Mouse (Mus musculus): ENCODE measurements around the gene Abi1. TPM values are rescaled to one million over a fixed set of nuclear protein-coding genes. Genes with fewer than 3 reads are reported as not detected.
A peak's percentile ranks its signal among the peaks of the same experiment; 100 is the strongest.
"Not testable (repeated sequence)": the region's sequence is repeated elsewhere in the genome, so short reads cannot be mapped to it uniquely, and the experiment has no call there.

Gene Abi1
- polyA plus RNA-seq, 1 experiment from 2014 or later = 43.8 TPM

DNA sequence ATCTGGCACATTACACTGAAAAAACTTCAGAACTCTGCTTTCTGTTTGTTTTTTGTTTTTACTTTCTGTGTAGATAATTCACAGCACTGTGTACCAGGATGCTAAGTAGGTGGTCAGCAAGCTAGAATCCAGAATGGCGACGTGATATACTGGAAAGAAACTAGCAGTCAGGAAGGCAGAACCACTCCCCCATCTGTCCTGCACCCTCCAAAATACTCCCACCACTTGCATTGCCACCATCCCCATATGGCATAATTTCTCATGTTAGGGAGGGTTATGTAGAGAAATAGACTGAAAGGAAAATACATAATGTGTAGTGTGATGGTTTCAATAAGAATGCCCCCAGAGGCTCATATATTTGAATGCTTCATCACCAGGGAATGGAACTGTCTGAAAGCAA, 11.8 kb upstream of the Abi1 start:
- Histone ChIP-seq H3K36me3 (ENCODE audit: poor library complexity, severe bottlenecking) (no peaks in the 10 kb centered on the region), H3K9me3 (replicated peaks) (no peaks in the 10 kb centered on the region), H3K4me1 (no peaks in the 10 kb centered on the region), H3K4me3 (no peak overlapping the region), H3K9ac (no peak overlapping the region), H3K4me2 (no peak overlapping the region), H3K27me3 (no peaks in the 10 kb centered on the region), H3K27ac (no peak overlapping the region)
- no peak for ATAC-seq
- WGBS = 85% methylated on average over 2 of the region's 2 CpGs

DNA sequence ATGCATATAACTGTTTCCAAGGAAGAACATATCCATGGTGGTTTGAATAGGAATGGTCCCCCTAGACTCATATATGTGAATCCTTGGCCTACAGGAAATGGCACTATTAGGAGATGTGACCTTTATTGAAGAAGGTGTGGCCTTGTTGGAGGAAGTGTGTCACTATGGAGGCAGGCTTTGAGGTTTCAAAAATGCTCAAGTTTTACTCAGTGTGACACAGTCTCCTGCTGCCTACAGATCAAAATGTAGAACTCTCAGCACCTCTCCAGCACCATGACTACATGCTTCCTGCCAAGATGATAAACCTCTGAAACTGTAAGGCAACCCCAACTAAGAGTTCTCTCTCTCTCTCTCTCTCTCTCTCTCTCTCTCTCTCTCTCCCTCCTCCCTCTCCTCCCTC, 8.0 kb upstream of the Abi1 start:
- no peaks in the 10 kb centered on the region for H3K27me3 ChIP-seq
- H3K4me1 ChIP-seq = no peaks in the 10 kb centered on the region
- H3K4me2 ChIP-seq = no peak overlapping the region
- H3K9me3 ChIP-seq (replicated peaks) = no peaks in the 10 kb centered on the region
- no peak for ATAC-seq
- H3K36me3 ChIP-seq (ENCODE audit: poor library complexity, severe bottlenecking) = no peaks in the 10 kb centered on the region
- no peak overlapping the region for H3K9ac ChIP-seq
- H3K4me3 ChIP-seq = no peak overlapping the region
- no peak overlapping the region for H3K27ac ChIP-seq

DNA sequence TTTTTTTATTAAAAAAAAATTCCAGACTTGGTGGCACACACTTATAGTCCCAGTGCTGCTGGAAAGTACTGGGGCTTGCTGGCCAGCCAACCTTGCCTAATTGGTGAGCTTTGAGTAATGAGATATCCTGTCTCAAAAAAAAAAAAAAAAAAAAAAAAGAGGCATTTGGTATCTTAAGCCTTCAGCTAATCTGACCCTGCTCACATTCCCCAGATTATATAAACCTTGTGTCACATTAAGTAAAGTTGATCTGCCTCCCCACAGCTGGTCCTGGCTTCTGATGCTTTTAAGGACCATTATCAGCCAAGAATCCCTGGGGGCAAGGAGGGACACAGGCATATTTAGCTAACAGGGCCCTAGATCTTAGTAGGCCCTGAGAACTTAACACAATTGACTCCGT, 5.7 kb upstream of the Abi1 start:
- Histone ChIP-seq H3K27me3 (no peaks in the 10 kb centered on the region), H3K27ac (no peak overlapping the region), H3K4me1 (no peaks in the 10 kb centered on the region), H3K4me3 (no peak overlapping the region), H3K4me2 (no peak overlapping the region), H3K9me3 (replicated peaks) (no peaks in the 10 kb centered on the region), H3K36me3 (ENCODE audit: poor library complexity, severe bottlenecking) (no peaks in the 10 kb centered on the region), H3K9ac (no peak overlapping the region)
- 55% methylated on average over 1 of the region's 1 CpGs for WGBS
- ATAC-seq = no peak

DNA sequence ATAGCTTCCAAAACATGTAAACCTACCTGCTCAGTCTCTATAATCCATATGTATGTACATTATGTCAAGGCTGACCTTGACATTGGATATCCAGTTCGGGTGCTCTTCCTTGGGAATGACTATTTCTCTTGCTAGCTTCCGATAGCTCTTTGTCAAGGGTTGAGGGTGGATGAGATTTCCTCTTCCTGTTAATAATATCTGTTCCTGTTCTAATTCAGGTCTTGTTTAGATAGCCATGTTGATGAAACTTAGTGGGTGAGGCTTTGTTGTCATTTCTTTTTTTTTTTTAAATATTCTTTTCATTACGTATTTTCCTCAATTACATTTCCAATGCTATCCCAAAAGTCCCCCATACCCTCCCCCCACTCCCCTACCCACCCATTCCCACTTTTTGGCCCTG, 2.1 kb upstream of the Abi1 start:
- no peak for ATAC-seq
- Histone ChIP-seq H3K9ac (no peak overlapping the region), H3K27me3 (no peaks in the 10 kb centered on the region), H3K36me3 (ENCODE audit: poor library complexity, severe bottlenecking) (no peaks in the 10 kb centered on the region), H3K4me1 (peaks cover 17% of the 10 kb centered on the region), H3K9me3 (replicated peaks) (no peaks in the 10 kb centered on the region), H3K4me3 (no peak overlapping the region), H3K4me2 (no peak overlapping the region), H3K27ac (no peak overlapping the region)
- WGBS = 93% methylated on average over 3 of the region's 3 CpGs

DNA sequence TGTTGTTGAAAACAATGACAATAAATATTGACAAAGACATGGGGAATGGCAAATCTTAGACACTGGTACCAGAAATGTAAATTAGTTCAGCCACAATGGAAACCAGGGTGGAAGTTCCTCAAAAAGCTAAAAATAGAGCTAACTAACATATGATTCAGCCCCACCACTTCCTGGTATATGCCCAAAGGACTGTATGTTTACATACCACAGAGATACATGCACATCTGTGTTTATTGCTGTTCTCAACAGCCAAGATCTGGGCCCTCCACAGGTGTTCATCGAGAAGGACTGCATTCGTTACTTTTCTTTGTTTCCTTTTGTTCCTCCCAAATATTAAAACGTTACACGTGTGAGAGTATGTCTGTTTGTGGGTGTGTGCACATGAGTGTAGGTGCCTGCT, 1.4 kb upstream of the Abi1 start:
- peaks cover 24% of the 10 kb centered on the region for H3K4me1 ChIP-seq
- no peaks in the 10 kb centered on the region for H3K36me3 ChIP-seq (ENCODE audit: poor library complexity, severe bottlenecking)
- no peak for ATAC-seq
- H3K27me3 ChIP-seq = no peaks in the 10 kb centered on the region
- no peaks in the 10 kb centered on the region for H3K9me3 ChIP-seq (replicated peaks)
- WGBS = 82% methylated on average over 4 of the region's 4 CpGs
- no peak overlapping the region for H3K4me3 ChIP-seq
- H3K27ac ChIP-seq = no peak overlapping the region
- H3K9ac ChIP-seq = no peak overlapping the region
- H3K4me2 ChIP-seq = no peak overlapping the region

DNA sequence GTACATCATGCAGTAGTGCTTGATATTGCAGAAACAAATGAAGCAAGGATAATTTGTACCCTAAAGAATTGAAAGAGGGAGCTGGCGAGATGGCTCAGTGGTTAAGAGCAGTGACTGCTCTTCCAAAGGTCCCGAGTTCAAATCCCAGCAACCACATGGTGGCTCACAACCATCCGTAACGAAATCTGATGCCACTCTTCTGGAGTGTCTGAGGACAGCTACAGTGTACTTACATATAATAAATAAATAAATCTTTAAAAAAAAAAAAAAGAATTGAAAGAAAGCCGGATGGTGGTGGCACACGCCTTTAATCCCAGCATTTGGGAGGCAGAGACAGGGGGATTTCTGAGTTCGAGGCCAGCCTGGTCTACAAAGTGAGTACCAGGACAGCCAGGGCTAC, 649 bp upstream of the Abi1 start:
- H3K27me3 ChIP-seq; H3K9me3 ChIP-seq (replicated peaks); H3K36me3 ChIP-seq (ENCODE audit: poor library complexity, severe bottlenecking); H3K27ac ChIP-seq; ATAC-seq; H3K4me3 ChIP-seq; H3K9ac ChIP-seq; H3K4me2 ChIP-seq: not testable (repeated sequence)
- peaks cover 25% of the 10 kb centered on the region for H3K4me1 ChIP-seq
- 88% methylated on average over 7 of the region's 7 CpGs for WGBS

DNA sequence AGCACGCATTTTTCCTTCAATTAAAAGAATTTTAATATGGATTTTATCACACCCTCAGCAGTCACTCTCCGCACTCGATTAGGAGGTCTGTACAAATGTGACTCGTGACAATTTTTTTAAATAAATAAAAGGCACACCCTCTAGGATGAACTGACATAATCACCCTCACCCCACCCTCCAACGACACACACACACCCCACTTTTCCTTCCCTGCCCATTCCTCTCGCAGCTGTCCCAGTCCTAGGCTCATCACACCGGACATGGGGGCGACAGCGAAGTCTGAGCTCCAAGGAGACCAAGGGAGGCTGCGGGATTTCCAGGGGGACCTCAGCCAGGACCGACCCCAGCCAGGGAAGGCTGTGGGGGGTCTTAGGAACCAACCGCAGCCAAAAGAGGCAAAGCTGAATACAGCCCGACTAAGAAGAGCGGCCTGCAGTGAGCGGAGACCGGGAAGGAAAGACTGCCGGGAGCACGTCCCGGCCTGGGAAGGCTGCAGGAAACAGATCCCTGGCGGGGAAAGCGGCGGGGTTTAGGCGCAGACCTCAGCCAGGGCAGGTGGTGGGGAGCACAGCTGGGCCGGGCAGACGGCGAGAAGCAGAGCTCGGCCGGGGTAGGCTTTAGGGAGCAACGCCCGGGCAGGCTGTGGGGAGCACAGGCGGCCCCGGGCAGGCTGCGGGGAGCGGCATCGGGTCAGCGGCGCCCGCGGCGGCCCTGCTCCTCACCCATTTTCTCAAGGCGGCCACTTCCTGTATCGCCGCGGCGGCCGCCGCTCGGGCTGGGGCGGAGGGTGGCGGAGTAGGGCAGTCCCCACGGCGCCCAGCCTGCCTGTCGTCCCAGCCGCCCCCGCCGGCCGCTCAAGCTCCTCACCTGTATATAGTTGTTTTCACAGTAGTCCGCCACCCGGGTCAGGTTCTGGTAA, 700 bp downstream of the Abi1 start:
- H3K9ac ChIP-seq = peak overlapping the region; percentile 98
- under 1% methylated on average over 57 of the region's 59 CpGs for WGBS
- H3K4me3 ChIP-seq = peak overlapping the region; percentile 95
- peak; percentile 88 for ATAC-seq
- H3K9me3 ChIP-seq (replicated peaks) = no peaks in the 10 kb centered on the region
- peaks cover 25% of the 10 kb centered on the region for H3K4me1 ChIP-seq
- peak overlapping the region; percentile 86 for H3K4me2 ChIP-seq
- H3K36me3 ChIP-seq (ENCODE audit: poor library complexity, severe bottlenecking) = no peaks in the 10 kb centered on the region
- H3K27me3 ChIP-seq = no peaks in the 10 kb centered on the region
- peak overlapping the region; percentile 96 for H3K27ac ChIP-seq

DNA sequence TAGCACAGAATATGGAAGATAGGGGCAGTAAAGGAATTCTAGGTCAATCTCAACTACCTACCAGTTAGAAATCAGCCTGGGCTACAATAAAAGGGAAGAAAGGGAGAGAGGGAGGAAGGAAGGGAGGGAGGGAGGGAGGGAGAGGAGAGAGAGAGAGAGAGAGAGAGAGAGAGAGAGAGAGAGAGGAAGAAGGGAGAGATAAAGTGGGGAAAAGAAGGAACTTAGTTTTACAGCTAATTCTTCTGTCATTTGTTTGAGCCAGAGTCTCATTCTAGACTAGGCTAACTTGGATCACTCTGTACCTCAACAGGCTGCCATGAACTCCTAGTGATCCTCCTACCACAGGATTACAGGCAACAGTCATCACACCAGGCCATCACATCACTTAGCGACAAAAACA, 4.6 kb downstream of the Abi1 start:
- Histone ChIP-seq H3K27ac (no peak overlapping the region), H3K36me3 (ENCODE audit: poor library complexity, severe bottlenecking) (no peaks in the 10 kb centered on the region; the same call in 1 of the 2 replicates), H3K9me3 (replicated peaks) (no peaks in the 10 kb centered on the region), H3K4me1 (peaks cover 25% of the 10 kb centered on the region), H3K9ac (no peak overlapping the region), H3K4me2 (no peak overlapping the region), H3K27me3 (no peaks in the 10 kb centered on the region), H3K4me3 (no peak overlapping the region)
- no peak for ATAC-seq
- WGBS = 98% methylated on average over 1 of the region's 1 CpGs

DNA sequence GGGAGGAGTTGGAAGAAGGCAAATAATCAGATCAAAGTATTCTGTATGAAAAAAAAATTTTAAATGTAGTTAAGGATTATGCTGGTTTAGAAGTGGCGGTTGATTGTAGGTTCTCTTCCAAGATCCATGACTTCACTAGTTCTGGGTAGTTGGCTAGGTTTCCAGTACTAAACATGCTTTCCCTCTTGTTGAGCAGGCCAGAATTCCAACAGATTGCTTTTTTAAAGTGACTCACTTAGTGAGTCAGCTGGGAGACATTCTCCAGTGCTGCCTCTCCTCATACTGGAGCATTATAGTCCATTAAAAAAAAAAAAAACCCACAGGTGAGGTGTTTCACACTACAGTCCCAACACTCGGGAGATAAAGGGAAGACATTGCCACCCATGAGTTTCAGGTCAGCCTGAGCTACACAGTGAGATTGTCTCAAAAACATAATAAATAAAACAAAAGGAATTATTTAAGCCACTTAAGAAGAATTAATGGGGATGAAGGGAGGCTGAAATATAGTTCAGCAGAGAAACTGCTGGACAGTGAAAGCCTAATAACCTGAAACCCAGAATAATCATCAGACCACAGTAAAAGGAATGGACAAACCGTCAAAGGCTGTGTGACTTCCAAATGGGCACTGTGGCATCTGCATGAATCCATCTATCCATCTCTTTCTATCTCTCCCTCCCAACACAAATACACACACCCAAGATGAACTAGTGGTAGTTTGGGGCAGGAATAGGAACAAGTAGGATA, 5.2 kb downstream of the Abi1 start:
- H3K9me3 ChIP-seq (replicated peaks) = no peaks in the 10 kb centered on the region
- H3K4me1 ChIP-seq = peaks cover 25% of the 10 kb centered on the region
- WGBS = 96% methylated on average over 3 of the region's 3 CpGs
- no peaks in the 10 kb centered on the region for H3K27me3 ChIP-seq
- no peak for ATAC-seq
- H3K4me2 ChIP-seq = no peak overlapping the region
- no peak overlapping the region for H3K4me3 ChIP-seq
- no peak overlapping the region for H3K27ac ChIP-seq
- H3K9ac ChIP-seq = no peak overlapping the region
- peaks cover 1% of the 10 kb centered on the region; the same call in 1 of the 2 replicates for H3K36me3 ChIP-seq (ENCODE audit: poor library complexity, severe bottlenecking)

DNA sequence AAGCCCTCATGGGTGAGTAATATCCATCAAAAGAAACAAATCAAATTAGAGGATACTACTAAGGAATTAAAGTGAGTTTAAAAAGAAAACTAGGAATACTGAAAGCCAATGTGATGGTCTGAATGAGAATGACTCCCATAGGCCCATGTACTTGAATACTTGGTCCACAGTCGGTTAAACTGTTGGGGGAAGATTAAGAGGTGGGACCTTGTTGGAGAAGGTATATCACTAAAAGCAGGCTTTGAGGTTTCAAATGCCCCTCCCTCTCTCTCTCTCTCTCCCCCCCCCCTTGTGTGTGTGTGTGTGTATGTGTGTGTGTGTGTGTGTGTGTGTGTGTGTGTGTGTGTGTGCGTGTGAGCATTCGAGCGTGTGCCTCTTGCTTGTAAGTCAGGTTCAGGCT, 9.4 kb downstream of the Abi1 start:
- H3K4me2 ChIP-seq = no peak overlapping the region
- H3K27ac ChIP-seq = no peak overlapping the region
- 97% methylated on average over 4 of the region's 4 CpGs for WGBS
- no peak overlapping the region for H3K4me3 ChIP-seq
- no peaks in the 10 kb centered on the region for H3K4me1 ChIP-seq
- no peaks in the 10 kb centered on the region for H3K27me3 ChIP-seq
- no peaks in the 10 kb centered on the region for H3K9me3 ChIP-seq (replicated peaks)
- H3K36me3 ChIP-seq (ENCODE audit: poor library complexity, severe bottlenecking) = peaks cover 4% of the 10 kb centered on the region; the same call in 1 of the 2 replicates
- ATAC-seq = no peak
- H3K9ac ChIP-seq = no peak overlapping the region

DNA sequence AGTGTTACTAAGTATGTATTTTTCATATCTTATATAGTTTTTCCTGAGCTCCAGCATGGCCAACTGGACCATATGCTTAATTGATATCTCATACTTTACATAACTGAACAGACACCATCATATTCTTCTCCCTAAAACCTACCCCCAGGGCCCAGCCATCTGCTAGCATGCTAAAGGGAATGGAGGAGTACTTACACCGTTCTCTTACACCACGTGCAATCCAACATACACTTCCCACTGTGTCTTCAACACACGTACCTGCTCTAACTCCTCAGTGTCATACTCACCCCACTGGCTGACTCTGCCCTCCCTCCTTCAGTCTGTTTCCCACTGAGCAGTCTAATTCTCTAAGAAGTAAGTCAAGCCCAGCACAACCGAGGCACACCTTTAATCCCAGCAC, 11.2 kb downstream of the Abi1 start:
- 85% methylated on average over 4 of the region's 4 CpGs for WGBS
- H3K27me3 ChIP-seq = no peaks in the 10 kb centered on the region
- no peak for ATAC-seq

DNA sequence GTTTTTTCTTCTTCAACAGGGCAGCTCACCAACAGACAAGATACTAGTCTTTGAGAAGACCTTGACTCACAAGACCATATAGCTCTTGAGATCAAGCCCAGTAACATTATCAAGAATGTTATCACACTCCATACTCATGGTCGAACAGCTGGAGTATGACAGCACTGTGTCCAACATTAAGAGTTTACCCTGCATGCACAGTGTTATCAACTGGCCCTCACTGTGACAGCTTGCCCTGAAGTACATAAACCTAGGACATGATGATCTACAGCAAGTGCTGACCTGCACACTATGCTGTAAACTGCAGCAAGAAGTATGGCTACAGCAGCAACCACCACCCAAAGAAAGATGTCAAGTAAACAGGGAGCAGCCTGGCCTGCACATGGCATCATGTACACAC, 13.7 kb downstream of the Abi1 start:
- no peak overlapping the region for H3K4me2 ChIP-seq
- H3K27me3 ChIP-seq = no peaks in the 10 kb centered on the region
- peaks cover 20% of the 10 kb centered on the region for H3K4me1 ChIP-seq
- no peak for ATAC-seq
- 97% methylated on average over 1 of the region's 1 CpGs for WGBS
- H3K27ac ChIP-seq = no peak overlapping the region
- peaks cover 4% of the 10 kb centered on the region; the same call in 1 of the 2 replicates for H3K36me3 ChIP-seq (ENCODE audit: poor library complexity, severe bottlenecking)
- no peak overlapping the region for H3K4me3 ChIP-seq
- H3K9me3 ChIP-seq (replicated peaks) = no peaks in the 10 kb centered on the region
- H3K9ac ChIP-seq = no peak overlapping the region

More for the DNA sequence above, 11.2 kb downstream of the Abi1 start:
- no peak overlapping the region for H3K27ac ChIP-seq
- no peak overlapping the region for H3K4me3 ChIP-seq
- peaks cover 4% of the 10 kb centered on the region; the same call in 1 of the 2 replicates for H3K36me3 ChIP-seq (ENCODE audit: poor library complexity, severe bottlenecking)
- no peaks in the 10 kb centered on the region for H3K4me1 ChIP-seq
- no peaks in the 10 kb centered on the region for H3K9me3 ChIP-seq (replicated peaks)
- no peak overlapping the region for H3K4me2 ChIP-seq
- H3K9ac ChIP-seq = no peak overlapping the region

Data from forebrain, embryonic 13.5 days (tissue).